Mouse (Mus musculus): ENCODE data around the gene Ctf2. TPM values are rescaled to one million over a fixed set of nuclear protein-coding genes. Genes with fewer than 3 reads are reported as not detected.
A peak's percentile ranks its signal among the peaks of the same experiment; 100 is the strongest.

The Ctf2 gene
- total and polyA plus RNA-seq, 3 experiments: 0.36 TPM; not detected in 2

- dilution Hi-C loops (cut with MboI; ENCODE audit: extremely low pct_ligation_motif_present, extremely low pct_unique_long_range_greater_than_20kb, low sequenced_read_pairs): no loop called here
- Histone ChIP-seq H3K27me3 (replicated peaks) (no peaks in the 10 kb centered on the region), H3K36me3 (replicated peaks in 1 of 2; ENCODE audit: control insufficient read depth in 1 of 2, insufficient read depth in 1 of 2, low read length in 1 of 2) (peaks cover 13 to 48% of the 10 kb centered on the region in 2 experiments), H3K4me3 (replicated peaks in 1 of 3; ENCODE audit: low read depth in 2 of 3, low read length in 2 of 3, poor library complexity in 1 of 3) (peak overlapping the region; percentile 77 to 87 (median 78)), H3K27ac (ENCODE audit: insufficient read depth, low read depth) (peak overlapping the region; percentile 65), H3K9me3 (replicated peaks; ENCODE audit: low read length) (no peaks in the 10 kb centered on the region), H3K79me2 (replicated peaks; ENCODE audit: control insufficient read depth, extremely low read depth, insufficient read depth, poor library complexity, severe bottlenecking) (peaks cover 14% of the 10 kb centered on the region), H3K4me1 (ENCODE audit: control insufficient read depth in 1 of 2, insufficient read depth in 2 of 2) (peaks cover 5 to 65% of the 10 kb centered on the region in 2 experiments), H3K9ac (ENCODE audit: insufficient read depth, low read depth) (peak overlapping the region; percentile 72), H3K4me2 (ENCODE audit: insufficient read depth, low read depth, poor library complexity, severe bottlenecking) (peak overlapping the region; percentile 72)
- in situ Hi-C loops (cut with MboI; ENCODE audit: low pct_ligation_motif_present, low pct_unique_long_range_greater_than_20kb, low sequenced_read_pairs): loop anchor here (5.0 to 25.0 kb wide), 2 partner anchors 408 to 1053 kb away; no protein-coding TSS in a partner anchor
- DNase-seq (ENCODE audit: extremely low read depth): peak; percentile 45
- TF ChIP-seq CHD1 (IDR thresholded peaks at IDR 0.05; ENCODE audit: low read depth, low read length): 0 out of 2 replicates have a peak, but pooled peaks have one; percentile 52
- TF ChIP-seq IRF4 (IDR thresholded peaks at IDR 0.05; ENCODE audit: low read depth, low read length): 0 out of 2 replicates have a peak, but pooled peaks have one; percentile 26
- TF ChIP-seq MXI1 (IDR thresholded peaks at IDR 0.05; ENCODE audit: low read depth, low read length): peak; percentile 73; the same call in 1 of the 2 replicates
- TF ChIP-seq USF1 (IDR thresholded peaks at IDR 0.05; ENCODE audit: low read depth, low read length): no peak
- no peak for TF ChIP-seq NELFE (IDR thresholded peaks at IDR 0.05; ENCODE audit: low read depth, low read length)
- TF ChIP-seq MAX (IDR thresholded peaks at IDR 0.05; ENCODE audit: low read length): peak; percentile 61
- no peak for TF ChIP-seq BHLHE40 (IDR thresholded peaks at IDR 0.05; ENCODE audit: low read depth, low read length)
Observed at GRCm38 (mm10) chr7:127770039-127770905, 38.3 kb upstream of the Ctf2 start.

- Histone ChIP-seq H3K27ac (ENCODE audit: insufficient read depth, low read depth) (peak within 1 kb of the TSS; percentile 65), H3K79me2 (replicated peaks; ENCODE audit: control insufficient read depth, extremely low read depth, insufficient read depth, poor library complexity, severe bottlenecking) (peaks cover 14% of the 10 kb centered on the region), H3K4me3 (replicated peaks in 1 of 3; ENCODE audit: low read depth in 2 of 3, low read length in 2 of 3, poor library complexity in 1 of 3) (peak within 1 kb of the TSS; percentile 77 to 87 (median 78)), H3K27me3 (replicated peaks) (no peaks in the 10 kb centered on the region), H3K4me2 (ENCODE audit: insufficient read depth, low read depth, poor library complexity, severe bottlenecking) (peak within 1 kb of the TSS; percentile 72), H3K9me3 (replicated peaks; ENCODE audit: low read length) (no peaks in the 10 kb centered on the region), H3K36me3 (replicated peaks in 1 of 2; ENCODE audit: control insufficient read depth in 1 of 2, insufficient read depth in 1 of 2, low read length in 1 of 2) (peaks cover 16 to 49% of the 10 kb centered on the region in 2 experiments), H3K4me1 (ENCODE audit: control insufficient read depth in 1 of 2, insufficient read depth in 2 of 2) (peaks cover 5 to 60% of the 10 kb centered on the region in 2 experiments), H3K9ac (ENCODE audit: insufficient read depth, low read depth) (peak within 1 kb of the TSS; percentile 72)
- peak; percentile 88 for DNase-seq (ENCODE audit: extremely low read depth)
- dilution Hi-C loops (cut with MboI; ENCODE audit: extremely low pct_ligation_motif_present, extremely low pct_unique_long_range_greater_than_20kb, low sequenced_read_pairs): no loop called here
- in situ Hi-C loops (cut with MboI; ENCODE audit: low pct_ligation_motif_present, low pct_unique_long_range_greater_than_20kb, low sequenced_read_pairs): loop anchor here (5.0 to 25.0 kb wide), 2 partner anchors 407 to 1052 kb away; no protein-coding TSS in a partner anchor
- TF ChIP-seq MYC (IDR thresholded peaks at IDR 0.05; ENCODE audit: low read depth, low read length) (peak; percentile 65; the same call in 1 of the 2 replicates), PAX5 (IDR thresholded peaks at IDR 0.05; ENCODE audit: low read length) (no peak), MXI1 (IDR thresholded peaks at IDR 0.05; ENCODE audit: low read depth, low read length) (peak; percentile 85), CHD2 (IDR thresholded peaks at IDR 0.05; ENCODE audit: low read length) (no peak), CHD1 (IDR thresholded peaks at IDR 0.05; ENCODE audit: low read depth, low read length) (no peak), GABPA (IDR thresholded peaks at IDR 0.05; ENCODE audit: insufficient replicate concordance, low read depth, low read length) (no peak), USF2 (conservative IDR thresholded peaks at IDR 0.05; ENCODE audit: low read depth, low read length) (peak; percentile 41; the same call in 1 of the 2 replicates), KAT2A (IDR thresholded peaks at IDR 0.05; ENCODE audit: insufficient replicate concordance, low read length) (no peak), POLR2A (IDR thresholded peaks at IDR 0.05; ENCODE audit: low read depth, low read length) (peak; percentile 97), RAD21 (IDR thresholded peaks at IDR 0.05; ENCODE audit: low read depth, low read length) (no peak), ZNF384 (IDR thresholded peaks at IDR 0.05; ENCODE audit: low read depth, low read length) (no peak), MAZ (IDR thresholded peaks at IDR 0.05; ENCODE audit: low read depth, low read length) (0 out of 2 replicates have a peak, but pooled peaks have one; percentile 43), POLR2AphosphoS2 (IDR thresholded peaks at IDR 0.05; ENCODE audit: low read depth, low read length) (peak; percentile 95), UBTF (IDR thresholded peaks at IDR 0.05; ENCODE audit: low read depth, low read length) (peak; percentile 37; the same call in 1 of the 2 replicates), MAX (IDR thresholded peaks at IDR 0.05; ENCODE audit: low read length) (peak; percentile 81), JUND (conservative IDR thresholded peaks at IDR 0.05; ENCODE audit: low read depth, low read length) (no peak), MAFK (IDR thresholded peaks at IDR 0.05; ENCODE audit: insufficient replicate concordance, low read length) (no peak), TBP (conservative IDR thresholded peaks at IDR 0.05; ENCODE audit: low read depth, low read length) (peak; percentile 79), TCF12 (IDR thresholded peaks at IDR 0.05; ENCODE audit: low read depth, low read length) (peak; percentile 92), JUN (IDR thresholded peaks at IDR 0.05; ENCODE audit: insufficient read depth, low read depth, low read length) (no peak), IRF4 (IDR thresholded peaks at IDR 0.05; ENCODE audit: low read depth, low read length) (peak; percentile 83), ZKSCAN1 (IDR thresholded peaks at IDR 0.05; ENCODE audit: borderline replicate concordance, low read depth, low read length) (no peak), ZMIZ1 (IDR thresholded peaks at IDR 0.05; ENCODE audit: low read depth, low read length) (peak; percentile 90), E2F4 (IDR thresholded peaks at IDR 0.05; ENCODE audit: insufficient replicate concordance, low read depth, low read length) (no peak), CTCF (conservative IDR thresholded peaks at IDR 0.05 in 1 of 2, IDR thresholded peaks at IDR 0.05 in 1 of 2; ENCODE audit: low read depth in 2 of 2, low read length in 2 of 2) (no peak), USF1 (IDR thresholded peaks at IDR 0.05; ENCODE audit: low read depth, low read length) (peak; percentile 81), SIN3A (IDR thresholded peaks at IDR 0.05; ENCODE audit: low read length) (peak; percentile 72)
Observed at GRCm38 (mm10) chr7:127769651-127770038, 37.7 kb upstream of the Ctf2 start, which contains the start of gene Orai3. Gene Orai3 (plus strand): TSS chr7:127769815.

Data from CH12.LX (cell line).